Mouse (Mus musculus): ENCODE data around the gene Poln.

- TF ChIP-seq TCF12 (IDR thresholded peaks at IDR 0.05; ENCODE audit: insufficient read depth, poor library complexity, severe bottlenecking), result no peak
- TF ChIP-seq POLR2AphosphoS2 (IDR thresholded peaks at IDR 0.05; ENCODE audit: insufficient read length, low read depth), result no peak
- TF ChIP-seq E2F4 (IDR thresholded peaks at IDR 0.05; ENCODE audit: insufficient read depth), result no peak
- no peak for TF ChIP-seq POLR2A (IDR thresholded peaks at IDR 0.05; ENCODE audit: insufficient read length, low read depth)
- no peak for TF ChIP-seq MAX (IDR thresholded peaks at IDR 0.05; ENCODE audit: low read depth)
- no peak for TF ChIP-seq USF1 (IDR thresholded peaks at IDR 0.05; ENCODE audit: low read depth)
These were observed 13.2 kb upstream of the Poln start for GRCm38 (mm10) chr5:34182486-34182885.

Measured in myocyte (in vitro differentiated cells).